Mouse (Mus musculus) ES-Bruce4 (cell line): Measurements from ENCODE around the gene Pdhb.

Experiments used
- CTCF ChIP-seq: IDR thresholded peaks from one replicate; pipeline ENCODE4 v1.8.1; 2011; ENCODE audit warnings: low read depth, low read length
- EP300 ChIP-seq: IDR thresholded peaks from 2 replicates; pipeline ENCODE4 v1.6.1; 2011; ENCODE audit warnings: low read depth, low read length; ENCODE audit not compliant: insufficient read depth

DNA sequence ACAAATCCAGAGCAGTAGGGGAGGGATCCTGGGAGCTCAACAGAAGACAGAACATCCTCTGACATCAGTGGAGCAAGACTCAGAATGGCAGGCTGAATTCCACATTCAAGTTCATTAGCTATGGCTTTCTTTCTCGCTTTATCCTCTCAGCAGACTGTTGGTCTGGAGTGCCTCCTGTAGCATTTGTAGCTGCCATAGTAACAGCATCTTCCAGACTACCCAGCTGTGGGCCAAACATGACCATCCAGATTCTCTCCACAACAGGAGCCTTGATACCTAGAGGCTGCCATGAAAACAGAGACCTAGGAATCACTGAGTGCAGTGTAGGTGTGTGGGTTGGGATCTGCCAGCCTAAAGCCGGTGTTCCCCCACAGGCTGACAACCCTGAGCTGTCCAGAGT, 37.1 kb upstream of the Pdhb start:
- no peak for TF ChIP-seq EP300
- no peak for TF ChIP-seq CTCF
